Mouse (Mus musculus): ENCODE data around the gene Fxyd2.

DNA sequence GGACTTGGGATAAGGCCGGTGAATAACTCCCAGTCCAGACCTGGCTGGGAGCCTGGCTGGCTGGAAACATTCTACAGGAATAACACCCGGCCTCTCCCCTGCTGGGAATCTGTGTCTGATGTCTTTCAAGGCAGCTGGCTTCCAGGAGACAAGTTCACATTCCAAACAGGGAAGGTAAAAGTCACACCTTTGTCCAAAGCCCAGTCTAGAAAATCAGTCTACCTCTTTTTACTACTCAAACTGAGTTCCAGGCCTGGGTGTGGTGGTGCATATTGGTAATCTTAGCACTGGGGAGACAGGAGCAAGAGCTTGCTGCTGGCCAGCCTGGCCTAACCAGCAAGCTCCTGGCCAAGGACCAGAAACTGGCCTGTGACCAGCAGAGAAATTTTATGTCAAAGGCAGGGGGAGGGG lies 37.4 kb upstream of the Fxyd2 start:
- TF ChIP-seq GATA1 (IDR thresholded peaks at IDR 0.05; ENCODE audit: low read length) (no peak), TAL1 (IDR thresholded peaks at IDR 0.05; ENCODE audit: low read length) (no peak)

Measured in erythroblast, embryonic 14.5 days (primary cell).